Mouse (Mus musculus) urinary bladder, adult 18-20 months (tissue): ENCODE data around the gene Esp3.
"Not testable (repeated sequence)": the region's sequence is repeated elsewhere in the genome, so short reads cannot be mapped to it uniquely, and the experiment has no call there.

Source experiments
- DNase-seq, 2 experiments: peaks; one replicate each; pipeline ENCODE4 v3.0.0; 2022; ENCODE audit warnings: low spot score in 2 of 2, mixed read lengths in 2 of 2

Esp3 gene

GRCm38 (mm10) chr17:40631775-40632174, at the start of gene Esp3:
TSS of gene Esp3 (plus strand) at chr17:40632075.
- DNase-seq: not testable (repeated sequence)

GRCm38 (mm10) chr17:40583906-40584305, 48.0 kb upstream of the Esp3 start:
- DNase-seq: not testable (repeated sequence)

GRCm38 (mm10) chr17:40591297-40591696, 40.6 kb upstream of the Esp3 start:
- DNase-seq: no peak

GRCm38 (mm10) chr17:40598294-40598693, 33.6 kb upstream of the Esp3 start, which contains the start of gene Esp4:
TSS of gene Esp4 (plus strand) at chr17:40598594.
- DNase-seq: no peak

GRCm38 (mm10) chr17:40662118-40662679, 30.3 kb downstream of the Esp3 start:
- DNase-seq: not testable (repeated sequence)

GRCm38 (mm10) chr17:40663161-40663811, 31.4 kb downstream of the Esp3 start:
- DNase-seq: not testable (repeated sequence)
